Mouse (Mus musculus): Measurements from ENCODE around the gene Bhlhb9.

GRCm38 (mm10) chrX:135917116-135917515 is 119.7 kb downstream of the Bhlhb9 start:
- TF ChIP-seq CTCF (IDR thresholded peaks at IDR 0.05; ENCODE audit: extremely low read depth, insufficient read depth, low read length) (no peak), POLR2A (IDR thresholded peaks at IDR 0.05; ENCODE audit: extremely low read depth, insufficient read depth, low read length) (no peak)

Measured in cortical plate, adult 2 months (tissue).